29 mouse cellular contexts compared by ENCODE assay signal in genomic region chr6:56029986-56030385, GRCm38 (mm10). TPM values are rescaled to one million over a fixed set of nuclear protein-coding genes. Genes with fewer than 3 reads are reported as not detected.
DNase-seq lines count a peak whose midpoint lies in the region; ATAC-seq and TF ChIP-seq lines count a peak whose summit lies in the region.
"Had no signal": no experiment of that assay in that cellular context is flagged by ENCODE, and none has a peak within 500 bp of the region (broad histone marks: within the 10 kb centered on the region; RNA-seq: fewer than 3 reads in every experiment).

No protein-coding gene starts in this region.

- no peak overlapping the region for H3K4me2 ChIP-seq in midbrain, embryonic 12.5 days (replicated peaks)
- no peak overlapping the region for H3K4me2 ChIP-seq in midbrain, embryonic 14.5 days (ENCODE audit: low read length)
- H3K4me2 ChIP-seq: embryonic facial prominence, embryonic 13.5 days; embryonic facial prominence, embryonic 15.5 days; forebrain, embryonic 12.5 days had no signal

- 36% methylated on average over 5 of the region's 5 CpGs for WGBS in midbrain, embryonic 12.5 days
- WGBS in midbrain, embryonic 14.5 days, result 20% methylated on average over 5 of the region's 5 CpGs

- H3K9me3 ChIP-seq in midbrain, embryonic 12.5 days, result no peaks in the 10 kb centered on the region
- H3K9me3 ChIP-seq in midbrain, embryonic 14.5 days (ENCODE audit: control insufficient read depth, low read length), result no peaks in the 10 kb centered on the region
- H3K9me3 ChIP-seq: embryonic facial prominence, embryonic 13.5 days; embryonic facial prominence, embryonic 15.5 days; forebrain, embryonic 10.5 days; forebrain, embryonic 12.5 days had no signal

- TF ChIP-seq POLR2A in brain, embryonic 14.5 days (IDR thresholded peaks at IDR 0.05; ENCODE audit: borderline replicate concordance, extremely low read depth, insufficient read depth, insufficient read length, poor library complexity, severe bottlenecking), result no peak

- H3K27ac ChIP-seq in midbrain, embryonic 12.5 days (replicated peaks), result no peak overlapping the region
- no peak overlapping the region for H3K27ac ChIP-seq in midbrain, embryonic 14.5 days (replicated peaks; ENCODE audit: low read depth, low read length)
- H3K27ac ChIP-seq: embryonic facial prominence, embryonic 13.5 days; embryonic facial prominence, embryonic 15.5 days; forebrain, embryonic 10.5 days; forebrain, embryonic 12.5 days had no signal

- no peaks in the 10 kb centered on the region for H3K27me3 ChIP-seq in midbrain, embryonic 12.5 days
- no peaks in the 10 kb centered on the region for H3K27me3 ChIP-seq in midbrain, embryonic 14.5 days (ENCODE audit: control insufficient read depth, insufficient read depth, low read length)
- H3K27me3 ChIP-seq: embryonic facial prominence, embryonic 13.5 days; embryonic facial prominence, embryonic 15.5 days; forebrain, embryonic 12.5 days had no signal

- H3K4me1 ChIP-seq in midbrain, embryonic 12.5 days, result peaks cover 6% of the 10 kb centered on the region; the same call in 1 of the 2 replicates
- no peaks in the 10 kb centered on the region for H3K4me1 ChIP-seq in midbrain, embryonic 14.5 days (ENCODE audit: control insufficient read depth, insufficient read depth, low read length)
- H3K4me1 ChIP-seq: embryonic facial prominence, embryonic 13.5 days; embryonic facial prominence, embryonic 15.5 days had no signal

- intact Hi-C loops in left cerebral cortex, postnatal 10 days (cut with DNase I), result no loop called here

- H3K36me3 ChIP-seq in midbrain, embryonic 12.5 days, result no peaks in the 10 kb centered on the region
- no peaks in the 10 kb centered on the region for H3K36me3 ChIP-seq in midbrain, embryonic 14.5 days (ENCODE audit: control insufficient read depth, insufficient read depth, low read length)
- H3K36me3 ChIP-seq: embryonic facial prominence, embryonic 13.5 days; embryonic facial prominence, embryonic 15.5 days; forebrain, embryonic 10.5 days; forebrain, embryonic 12.5 days had no signal

- DNase-seq in midbrain, embryonic 14.5 days, result no peak
- peak; percentile 4 for DNase-seq in Muller cell, postnatal 12 days (ENCODE audit: inconsistent ontology term)
- peak; percentile 64 for DNase-seq in brain, embryonic 14.5 days (ENCODE audit: low read depth)
- peak; percentile 28 for DNase-seq in retina, postnatal 1 day
- no peak for DNase-seq in left cerebral cortex, postnatal 10 days (ENCODE audit: extremely low spot score in 1 of 2, low spot score in 2 of 2)
- no peak for DNase-seq in heart, adult 18-20 months
- DNase-seq: adrenal gland, adult 8-10 months; adrenal gland, postnatal 14 days; adrenal gland, postnatal 36 days; cerebellum, adult 11 months; cerebellum, adult 18-20 months; cerebellum, adult 8-10 months; cerebellum, adult 9-11 months; cerebellum, postnatal 14 days; cerebellum, postnatal 36 days; embryo, embryonic 11 days had no signal

- ATAC-seq in midbrain, embryonic 12.5 days (ENCODE audit: low FRiP score, low read depth), result peak; percentile 23; the same call in 1 of the 2 replicates
- ATAC-seq in midbrain, embryonic 14.5 days (ENCODE audit: low FRiP score, low TSS enrichment), result no peak
- ATAC-seq: activated CD4-positive, CD25-positive, alpha-beta regulatory T cell, adult 4 months; forebrain, embryonic 16.5 days; Patski had no signal

- no peak overlapping the region for H3K4me3 ChIP-seq in midbrain, embryonic 12.5 days
- H3K4me3 ChIP-seq in midbrain, embryonic 14.5 days (replicated peaks; ENCODE audit: low read depth, low read length), result no peak overlapping the region
- H3K4me3 ChIP-seq: embryonic facial prominence, embryonic 13.5 days; embryonic facial prominence, embryonic 15.5 days; erythroblast, embryonic 14.5 days; forebrain, embryonic 10.5 days; forebrain, embryonic 12.5 days had no signal

- no peak for TF ChIP-seq CTCF in brain, embryonic 14.5 days (IDR thresholded peaks at IDR 0.05; ENCODE audit: borderline replicate concordance, extremely low read depth, insufficient read depth, insufficient read length)

- no peak overlapping the region for H3K9ac ChIP-seq in midbrain, embryonic 12.5 days (replicated peaks)
- no peak overlapping the region for H3K9ac ChIP-seq in midbrain, embryonic 14.5 days (replicated peaks; ENCODE audit: low read length)
- H3K9ac ChIP-seq: embryonic facial prominence, embryonic 13.5 days; embryonic facial prominence, embryonic 15.5 days; forebrain, embryonic 12.5 days had no signal

RNA-seq across cellular contexts. Expression of gene Ppp1r17, which starts 12.7 kb away (rescaled TPM):
- polyA plus RNA-seq in midbrain, embryonic 12.5 days (2016; fragmentation: Nextera tagmentation; extraction: Ambion mirVana), result 16.2 and 21.0 TPM in 2 replicates
- polyA plus RNA-seq in midbrain, embryonic 14.5 days (2014; fragmentation: Nextera tagmentation; extraction: Ambion mirVana), result 4.6 and 7.8 TPM in 2 replicates
- polyA plus RNA-seq in brain, embryonic 14.5 days (2012; rRNA removed), result 2.7 and 3.1 TPM in 2 replicates
- under 1 TPM in 1 of 2 experiments, not detected in 1; 0.26 TPM for total RNA-seq in left cerebral cortex, postnatal 10 days (2021)
- not detected for total RNA-seq in heart, adult 18-20 months (2021)
- total RNA-seq: common myeloid progenitor, adult 5-6 weeks; ES-E14; MEL had no signal
- polyA plus RNA-seq: activated CD4-positive, CD25-positive, alpha-beta regulatory T cell, adult 4 months; C2C12; embryonic facial prominence, embryonic 15.5 days; erythroblast, embryonic 14.5 days; Patski had no signal

Comparison
In these comparisons a context has a peak if more than half of its experiments do, and no peak if none do; other contexts are left out.
1. DNase-seq: peak in Muller cell, postnatal 12 days (single experiment), brain, embryonic 14.5 days (single experiment) and retina, postnatal 1 day (single experiment); none in midbrain, embryonic 14.5 days (single experiment), left cerebral cortex, postnatal 10 days (0 of 2) and heart, adult 18-20 months (0 of 2).